Mouse (Mus musculus) cerebellum, adult 2 months (tissue): ENCODE results near the gene Creb3l4.

Experiments used
- CTCF ChIP-seq: fragments of 200-500 bp; IDR thresholded peaks from 2 replicates; pipeline ENCODE4 v1.5.1; 2011; ENCODE audit warnings: low read depth, mild to moderate bottlenecking, control low read depth, low read length, moderate library complexity, borderline replicate concordance; ENCODE audit not compliant: insufficient read depth
- POLR2A ChIP-seq: fragments of 200-500 bp; IDR thresholded peaks from 2 replicates; pipeline ENCODE4 v1.6.1; 2011; ENCODE audit warnings: low read length, control low read depth, borderline replicate concordance; ENCODE audit not compliant: insufficient read depth

DNA sequence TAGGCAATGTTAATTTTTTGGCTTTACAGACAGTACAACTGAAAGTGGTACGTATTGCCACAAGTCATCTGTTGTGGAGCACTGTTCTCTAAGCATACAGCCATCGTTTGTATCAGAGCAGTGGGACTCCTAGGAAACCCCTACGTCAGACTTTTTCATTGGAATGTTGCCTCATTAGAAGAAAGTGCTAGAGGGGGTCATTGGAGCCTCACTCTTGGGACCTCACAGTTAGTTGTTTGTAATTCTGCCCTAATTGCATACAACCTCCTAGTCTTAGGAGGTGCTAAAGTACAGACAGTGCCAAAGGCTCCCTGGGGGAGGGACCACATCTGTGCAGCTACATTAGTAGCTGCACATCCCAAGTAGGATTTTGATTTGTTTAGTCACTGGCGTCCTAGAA, 48.6 kb downstream of the Creb3l4 start:
- TF ChIP-seq CTCF (no peak), POLR2A (no peak)
